Mouse (Mus musculus) macrophage (primary cell): Measurements from ENCODE around the gene Ube2i. TPM values are rescaled to one million over a fixed set of nuclear protein-coding genes. Genes with fewer than 3 reads are reported as not detected.

Source experiments
- H3K27ac ChIP-seq: fragments of 350-480 bp; formaldehyde crosslinking; 2 replicates; pipeline ENCODE4 v1.9.0; 2021
- H3K36me3 ChIP-seq: fragments of 350-480 bp; formaldehyde crosslinking; 2 replicates; pipeline ENCODE4 v1.9.0; 2021; ENCODE audit errors: inconsistent target
- H3K4me3 ChIP-seq: fragments of 350-480 bp; formaldehyde crosslinking; 2 replicates; pipeline ENCODE4 v1.9.0; 2021; ENCODE audit errors: inconsistent target
- H3K79me2 ChIP-seq: fragments of 350-480 bp; formaldehyde crosslinking; 2 replicates; pipeline ENCODE4 v1.9.0; 2021; ENCODE audit errors: inconsistent target
- WGBS: methylation state at CpG from one replicate; pipeline ENCODE4 v1.1.7; 2026; ENCODE audit warnings: inconsistent platforms; ENCODE audit not compliant: missing documents; 5-methylcytosine and 5-hydroxymethylcytosine counted together
- polyA plus RNA-seq: library from polyadenylated mRNA; stranded (reverse); fragments of 250-400 nt; gene quantifications from 3 replicates; pipeline ENCODE4 v1.2.4, GENCODE M21; 2018; ENCODE audit warnings: inconsistent platforms

Gene Ube2i
- polyA plus RNA-seq, 1 experiment from 2014 or later: 362 TPM

GRCm38 (mm10) chr17:25218967-25219366 lies 55.5 kb downstream of the Ube2i start:
- no peak overlapping the region for H3K27ac ChIP-seq
- H3K79me2 ChIP-seq: no peaks in the 10 kb centered on the region
- peaks cover 32% of the 10 kb centered on the region for H3K36me3 ChIP-seq
- WGBS: 95% methylated on average over 9 of the region's 9 CpGs
- no peak overlapping the region for H3K4me3 ChIP-seq

- H3K27ac ChIP-seq: no peak overlapping the region
Measured at GRCm38 (mm10) chr17:25215431-25215830, 59.0 kb downstream of the Ube2i start.

More at GRCm38 (mm10) chr17:25215431-25215830, 59.0 kb downstream of the Ube2i start:
- Histone ChIP-seq H3K4me3 (no peak overlapping the region), H3K36me3 (peaks cover 60% of the 10 kb centered on the region), H3K79me2 (no peaks in the 10 kb centered on the region)
- 92% methylated on average over 1 of the region's 3 CpGs for WGBS

Other genes with a start within 250 kb of the Ube2i start
- gene Tmem204, start 191.0 kb downstream of the Ube2i start, polyA plus RNA-seq: not detected in 3 replicates
- gene Telo2, start 158.7 kb downstream of the Ube2i start, polyA plus RNA-seq: 3.5 to 12.8 TPM (median 7.7 TPM) in 3 replicates
- gene Ptx4, start 153.9 kb downstream of the Ube2i start, polyA plus RNA-seq: not detected in 3 replicates
- gene Clcn7, start 141.2 kb downstream of the Ube2i start, polyA plus RNA-seq: 98.1 to 170 TPM (median 98.2 TPM) in 3 replicates
- gene Ccdc154, start 112.2 kb downstream of the Ube2i start, polyA plus RNA-seq: not detected in 3 replicates
- not detected in 3 replicates for gene Gm38655, start 99.2 kb downstream of the Ube2i start, polyA plus RNA-seq
- 3.5 to 10.5 TPM (median 6.5 TPM) in 3 replicates for gene BC003965, start 90.1 kb downstream of the Ube2i start, polyA plus RNA-seq
- gene Unkl, start 86.2 kb downstream of the Ube2i start, polyA plus RNA-seq: 2.4 to 4.9 TPM (median 3.0 TPM) in 3 replicates
- gene Gnptg, start 34.5 kb downstream of the Ube2i start, polyA plus RNA-seq: 31.8 to 33.6 TPM (median 33.3 TPM) in 3 replicates
- 9.3 to 15.0 TPM (median 12.1 TPM) in 3 replicates for gene Tsr3, start 34.5 kb downstream of the Ube2i start, polyA plus RNA-seq
- gene Baiap3, start 18.3 kb downstream of the Ube2i start, polyA plus RNA-seq: not detected in 3 replicates
- 0.36 to 0.90 TPM in 2 of 3 replicates, not detected in the other for gene Prss34, start 23.8 kb upstream of the Ube2i start, polyA plus RNA-seq
- not detected in 3 replicates for gene Prss28, start 34.0 kb upstream of the Ube2i start, polyA plus RNA-seq
- not detected in 3 replicates for gene Prss29, start 44.0 kb upstream of the Ube2i start, polyA plus RNA-seq
- gene Tpsab1, start 70.9 kb upstream of the Ube2i start, polyA plus RNA-seq: not detected in 3 replicates
- not detected in 3 replicates for gene Tpsb2, start 91.7 kb upstream of the Ube2i start, polyA plus RNA-seq
- not detected in 3 replicates for gene Tpsg1, start 94.7 kb upstream of the Ube2i start, polyA plus RNA-seq
- gene Cacna1h, start 159.2 kb upstream of the Ube2i start, polyA plus RNA-seq: not detected in 3 replicates
- not detected in 3 replicates for gene Tekt4, start 180.0 kb upstream of the Ube2i start, polyA plus RNA-seq
- not detected in 3 replicates for gene Sstr5, start 222.7 kb upstream of the Ube2i start, polyA plus RNA-seq